Mouse (Mus musculus): Measurements from ENCODE around the gene Podn.
"Not testable (repeated sequence)": the region's sequence is repeated elsewhere in the genome, so short reads cannot be mapped to it uniquely, and the experiment has no call there.

The Podn gene

DNA sequence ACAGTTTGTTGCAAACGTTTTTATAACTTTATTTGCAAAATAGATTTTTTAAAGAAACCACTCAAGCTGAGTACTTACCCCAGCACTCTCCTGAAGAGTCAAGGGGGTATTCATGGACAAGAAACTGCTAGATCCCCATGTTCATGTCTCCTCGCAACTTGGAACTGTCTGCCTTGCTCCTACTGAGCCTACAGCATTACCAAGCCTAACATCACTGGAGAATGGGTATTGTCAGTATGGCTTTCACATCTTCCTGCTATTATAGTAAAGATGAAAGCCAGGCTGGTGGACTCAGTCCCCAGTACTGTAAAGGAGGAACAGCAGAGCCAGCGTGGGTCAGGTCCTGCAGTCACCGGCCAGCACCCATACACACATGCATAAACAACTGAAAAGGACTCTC is at the start of gene Podn:
Gene Podn (minus strand): TSS at position 101 of the 400 bp plus-strand sequence.
- no peak for DNase-seq (ENCODE audit: extremely low read depth, low read depth)

DNA sequence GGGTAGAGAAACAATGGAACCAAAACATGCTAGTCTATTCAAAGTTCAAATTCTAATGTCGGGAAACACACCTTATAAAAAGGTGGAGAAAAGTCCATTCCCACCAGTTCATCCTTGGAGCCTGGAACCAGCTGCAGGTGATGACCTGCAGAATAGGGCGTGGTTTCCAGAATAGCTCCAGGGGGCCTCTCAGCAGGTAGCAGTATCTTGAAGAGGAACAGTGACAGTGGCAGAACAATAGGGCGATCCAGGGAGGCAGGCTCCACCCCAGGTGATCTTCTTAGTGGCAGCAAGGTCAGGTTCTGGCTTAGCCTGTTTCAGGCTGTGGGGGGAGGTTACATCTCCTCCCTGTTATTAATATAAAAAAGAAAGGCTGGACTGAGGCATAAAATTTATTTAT is 49.3 kb upstream of the Podn start:
- not testable (repeated sequence) for DNase-seq (ENCODE audit: extremely low read depth, low read depth)

DNA sequence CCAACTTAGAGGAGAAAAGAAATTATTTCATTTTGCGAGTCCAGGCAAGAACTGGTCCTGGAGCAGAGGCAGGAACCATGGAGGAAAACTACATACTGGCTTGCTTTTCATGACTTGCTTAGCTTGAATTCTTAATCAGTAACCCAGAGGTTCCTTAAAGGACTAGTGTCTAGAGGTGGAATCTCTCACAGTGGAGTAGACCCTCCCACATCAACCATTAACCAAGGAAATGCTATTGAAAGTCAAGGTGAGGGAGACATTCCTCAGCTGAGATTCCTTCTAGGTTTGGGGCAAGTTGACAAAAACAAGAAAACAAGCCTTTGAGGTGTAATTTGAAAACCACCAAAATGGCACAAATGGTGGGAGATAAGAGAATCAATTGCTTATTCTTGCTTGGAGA is 48.6 kb upstream of the Podn start, which contains the start of gene Scp2:
Gene Scp2 (minus strand): TSS at position 119 of the 400 bp plus-strand sequence.
- no peak for DNase-seq (ENCODE audit: extremely low read depth, low read depth)

DNA sequence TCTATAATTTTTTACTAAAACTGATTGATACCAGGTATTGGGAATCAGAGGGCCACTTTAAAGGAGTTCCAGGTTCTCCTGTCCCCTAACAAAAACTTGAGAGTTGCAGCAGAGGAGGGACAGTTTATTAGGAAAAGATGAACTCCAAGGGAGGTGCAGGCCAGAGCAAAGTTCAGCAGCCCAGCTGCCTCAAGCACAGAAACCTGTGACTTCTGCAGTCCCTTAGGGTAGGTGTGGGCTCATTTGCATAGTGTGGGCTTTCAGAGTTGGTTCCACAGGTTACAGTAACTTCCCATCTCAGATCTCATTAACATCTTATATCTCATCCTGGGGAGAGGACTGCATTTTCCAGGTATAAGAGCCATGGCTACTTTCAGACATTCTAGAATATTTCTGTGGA is 47.5 kb upstream of the Podn start:
- DNase-seq (ENCODE audit: extremely low read depth, low read depth), result no peak

DNA sequence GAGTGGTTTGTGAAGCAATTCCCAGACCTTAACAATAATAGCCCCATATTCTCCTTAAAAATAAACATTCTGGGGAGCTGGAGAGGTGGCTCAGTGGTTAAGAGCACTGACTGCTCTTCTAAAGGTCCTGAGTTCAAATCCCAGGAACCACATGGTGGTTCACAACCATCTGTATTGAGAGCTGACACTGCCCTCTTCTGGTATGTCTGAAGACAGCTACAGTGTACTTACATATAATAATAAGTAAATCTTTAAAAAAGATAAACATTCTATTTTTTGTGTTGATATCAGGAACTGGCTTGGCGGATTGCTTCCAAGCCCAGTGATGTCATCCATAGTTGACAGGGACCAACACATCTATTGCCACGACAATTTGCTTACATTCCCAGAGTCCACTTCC is 46.9 kb upstream of the Podn start:
- DNase-seq (ENCODE audit: extremely low read depth, low read depth), result not testable (repeated sequence)

DNA sequence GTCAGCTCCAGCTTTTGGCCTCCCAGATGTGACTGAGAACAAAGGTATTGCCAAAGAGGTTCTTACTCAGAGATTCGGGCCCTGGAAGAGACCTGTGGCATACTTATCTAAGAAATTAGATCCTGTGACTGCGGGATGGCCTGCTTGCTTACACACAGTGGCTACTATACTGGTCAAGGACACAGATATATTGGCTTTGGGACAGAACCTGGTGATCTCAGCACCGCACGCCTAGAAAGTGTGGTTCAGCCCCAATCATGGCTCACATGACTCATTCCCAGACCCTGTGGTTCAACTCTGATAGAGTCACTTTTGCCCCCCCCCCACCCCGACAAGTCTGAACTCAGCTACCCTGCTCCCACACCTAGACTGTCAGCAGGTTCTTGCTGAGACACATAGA is 40.7 kb upstream of the Podn start:
- no peak for DNase-seq (ENCODE audit: extremely low read depth, low read depth)

DNA sequence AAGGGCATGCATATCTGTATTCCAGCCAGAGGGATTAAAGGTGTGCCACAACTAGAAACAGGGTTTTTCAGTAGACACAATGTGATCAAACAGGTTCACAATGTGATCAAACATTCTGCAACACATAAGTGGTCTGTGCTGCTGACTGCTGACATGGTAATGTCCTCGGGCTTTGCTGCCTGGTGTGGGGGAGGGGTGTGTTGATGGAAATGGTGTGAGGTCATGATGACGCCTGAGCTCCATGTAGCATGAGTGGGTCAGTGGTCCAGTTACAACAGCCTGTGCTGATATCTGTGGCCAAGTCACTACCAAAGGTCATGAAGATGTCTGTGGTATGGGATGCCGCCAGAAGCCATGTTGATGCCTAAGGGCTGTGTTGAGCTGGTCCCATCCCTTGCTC is 34.2 kb upstream of the Podn start:
- no peak for DNase-seq (ENCODE audit: extremely low read depth, low read depth)

DNA sequence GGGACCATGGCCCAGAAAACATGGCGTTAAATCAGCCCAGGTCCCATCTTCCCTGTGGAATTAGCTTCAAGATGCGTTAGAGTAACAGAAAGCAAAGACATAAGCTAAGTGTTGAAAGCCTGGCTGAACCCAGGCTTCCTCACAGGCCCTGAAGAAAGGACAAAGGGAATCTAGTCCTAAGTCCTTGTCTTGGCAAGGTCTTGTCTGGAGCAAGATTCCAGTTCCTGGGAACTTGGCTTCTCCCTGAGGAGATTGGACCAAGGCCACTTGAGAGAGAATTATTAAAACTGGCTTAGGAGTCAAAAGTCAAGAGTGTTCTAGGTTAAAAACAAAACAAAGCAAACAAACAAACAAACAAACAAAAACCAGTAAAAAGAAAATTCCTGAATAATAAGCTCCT is 32.1 kb upstream of the Podn start:
- DNase-seq (ENCODE audit: extremely low read depth, low read depth), result no peak

DNA sequence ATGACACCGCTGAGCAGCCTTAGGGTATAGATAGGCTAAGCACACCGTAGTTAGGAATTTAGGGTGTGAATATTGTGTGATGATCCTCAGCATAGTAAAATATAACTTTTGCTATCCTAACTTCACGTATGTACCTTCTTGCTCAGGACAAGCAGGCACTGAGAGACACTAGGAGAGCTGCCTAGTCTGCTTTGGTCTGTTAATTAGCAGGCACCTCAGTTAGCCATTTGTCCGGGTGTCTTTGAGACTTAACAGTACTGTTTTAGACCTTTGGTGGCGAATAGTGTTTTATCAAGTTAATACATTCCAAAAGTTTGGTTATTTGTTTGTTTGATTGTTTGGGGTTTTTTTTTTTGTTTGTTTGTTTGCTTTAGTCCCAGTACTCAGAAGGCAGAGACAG is 31.3 kb upstream of the Podn start:
- DNase-seq (ENCODE audit: extremely low read depth, low read depth), result no peak

DNA sequence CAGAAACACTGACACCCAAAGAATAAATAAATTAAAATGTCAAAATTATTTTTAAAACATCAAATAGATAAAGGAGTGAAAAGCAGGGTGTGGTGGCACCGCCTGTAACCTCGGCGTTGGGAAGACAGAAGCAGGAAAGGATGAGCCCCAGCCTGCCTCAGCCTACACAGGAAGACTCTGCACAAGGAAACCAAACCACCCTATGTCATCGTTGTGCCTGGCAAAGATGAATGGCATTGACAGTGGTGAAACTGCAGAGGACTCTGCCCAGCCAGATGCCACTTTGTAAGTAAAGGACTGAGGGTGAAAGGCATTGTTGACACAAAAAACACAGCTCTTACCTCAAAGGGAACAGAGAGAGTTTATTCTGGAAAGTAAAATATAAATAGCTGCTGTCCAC is 30.0 kb upstream of the Podn start:
- no peak for DNase-seq (ENCODE audit: extremely low read depth, low read depth)

DNA sequence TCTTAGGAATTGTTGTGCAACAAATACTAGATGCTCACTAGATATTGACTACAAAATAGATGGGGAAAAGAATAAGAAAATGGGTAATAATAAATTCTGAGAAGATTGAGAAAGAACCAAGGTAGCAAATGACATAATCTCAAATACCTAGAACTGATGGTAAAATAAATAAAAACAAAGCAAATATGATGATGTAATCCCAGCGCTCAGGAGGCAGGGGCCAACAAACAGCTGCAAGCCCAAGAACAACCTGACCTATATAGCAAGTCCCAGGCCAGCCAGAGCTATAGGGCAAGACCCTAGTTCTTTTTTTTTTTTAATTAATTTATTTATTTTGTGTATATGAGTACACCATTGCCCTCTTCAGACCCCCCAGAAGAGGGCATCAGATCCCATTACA is 27.9 kb upstream of the Podn start:
- DNase-seq (ENCODE audit: extremely low read depth, low read depth), result no peak

DNA sequence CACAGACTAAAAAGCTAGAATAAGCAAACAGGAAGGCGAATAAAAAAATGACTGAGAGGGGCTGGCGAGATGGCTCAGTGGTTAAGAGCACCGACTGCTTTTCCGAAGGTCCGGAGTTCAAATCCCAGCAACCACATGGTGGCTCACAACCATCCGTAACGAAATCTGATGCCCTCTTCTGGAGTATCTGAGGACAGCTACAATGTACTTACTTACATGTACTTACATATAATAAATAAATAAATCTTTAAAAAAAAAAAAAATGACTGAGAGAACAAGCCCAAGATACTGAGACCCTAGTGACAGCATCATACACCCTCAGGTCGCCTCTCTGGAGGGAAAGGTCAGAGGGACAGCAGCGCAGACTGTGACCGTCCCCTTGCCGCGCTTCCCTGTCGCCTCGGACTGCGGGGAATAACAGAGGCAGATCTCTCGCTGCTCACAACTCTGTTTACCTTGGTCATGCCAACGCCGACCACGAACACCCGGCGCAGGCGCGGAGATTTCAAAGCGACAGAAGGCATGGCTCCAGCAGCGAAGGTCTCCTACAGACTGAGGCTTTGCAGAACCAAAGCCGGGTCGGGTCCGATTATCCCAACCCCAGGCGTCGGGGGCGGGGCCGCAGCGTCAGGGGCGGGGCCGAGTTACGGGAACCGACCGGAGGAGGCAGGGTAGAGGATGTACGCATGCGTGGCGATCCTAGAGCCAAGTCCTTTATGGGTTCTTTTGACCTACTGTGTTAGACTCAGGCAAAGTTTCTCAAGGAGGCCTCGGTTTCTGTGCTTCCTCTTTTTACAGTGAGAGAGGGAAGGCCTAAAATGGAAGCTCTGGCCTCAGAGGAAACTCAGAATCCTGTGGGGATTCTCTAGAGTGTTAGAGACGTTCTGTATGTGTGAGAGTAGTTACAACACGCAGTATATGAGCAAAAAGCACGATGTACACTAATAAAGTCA is 22.0 kb upstream of the Podn start:
- DNase-seq (ENCODE audit: extremely low read depth, low read depth), result peak; percentile 95

DNA sequence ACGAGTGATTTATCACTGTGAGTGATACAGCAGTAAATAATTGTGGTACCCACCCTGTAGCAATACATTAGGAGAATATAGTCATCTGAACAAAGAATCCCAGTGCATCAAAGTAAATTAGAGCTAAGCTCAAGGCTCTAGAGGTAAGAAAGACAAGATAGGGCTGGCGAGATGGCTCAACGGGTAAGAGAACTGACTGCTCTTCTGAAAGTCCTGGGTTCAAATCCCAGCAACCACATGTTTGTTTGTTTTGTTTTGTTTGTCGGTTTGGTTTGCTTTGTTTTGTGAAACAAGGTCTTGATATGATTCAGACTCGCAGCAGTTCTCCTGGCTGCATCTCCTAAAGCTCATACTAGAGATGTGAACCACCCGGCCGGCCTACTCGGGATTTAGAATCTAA is 21.2 kb upstream of the Podn start:
- DNase-seq (ENCODE audit: extremely low read depth, low read depth), result no peak

DNA sequence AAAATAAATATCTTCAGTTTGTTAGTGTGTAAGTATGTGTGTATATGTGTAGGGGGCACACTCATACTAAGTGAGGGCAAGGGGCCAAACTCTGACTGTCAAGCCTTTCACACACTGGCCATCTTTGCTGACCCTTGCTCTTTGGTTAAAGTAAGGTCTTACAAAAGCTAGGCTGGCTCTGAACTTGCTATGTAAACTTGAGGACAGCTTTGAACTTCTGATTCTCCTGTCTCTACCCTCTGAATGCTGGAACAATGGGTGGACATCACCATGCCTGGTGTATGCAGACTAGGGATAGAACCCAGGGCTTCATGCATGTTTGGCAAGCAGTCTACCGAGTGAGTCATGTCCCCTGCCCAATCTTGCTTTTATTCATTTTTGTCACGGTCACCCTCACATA is 20.2 kb upstream of the Podn start:
- no peak for DNase-seq (ENCODE audit: extremely low read depth, low read depth)

DNA sequence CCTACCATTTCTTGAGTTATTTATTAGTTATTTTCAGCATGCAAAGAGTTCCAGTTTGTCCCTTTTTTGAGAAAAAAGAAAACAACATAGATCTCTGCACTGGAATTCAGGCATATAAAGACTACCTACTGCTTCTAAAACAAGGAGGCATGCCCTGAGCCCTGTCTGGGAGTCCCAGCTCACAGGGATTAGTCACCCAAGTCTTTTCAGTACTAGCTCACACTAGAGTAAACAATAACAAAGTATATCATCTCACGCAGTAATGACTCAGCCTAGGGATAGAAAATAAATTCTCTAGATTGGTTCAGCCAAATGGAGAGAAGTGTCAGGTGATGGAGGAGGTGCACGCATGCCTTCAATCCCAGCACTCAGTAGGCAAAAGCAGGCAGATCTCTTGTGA is 14.5 kb upstream of the Podn start:
- no peak for DNase-seq (ENCODE audit: extremely low read depth, low read depth)

DNA sequence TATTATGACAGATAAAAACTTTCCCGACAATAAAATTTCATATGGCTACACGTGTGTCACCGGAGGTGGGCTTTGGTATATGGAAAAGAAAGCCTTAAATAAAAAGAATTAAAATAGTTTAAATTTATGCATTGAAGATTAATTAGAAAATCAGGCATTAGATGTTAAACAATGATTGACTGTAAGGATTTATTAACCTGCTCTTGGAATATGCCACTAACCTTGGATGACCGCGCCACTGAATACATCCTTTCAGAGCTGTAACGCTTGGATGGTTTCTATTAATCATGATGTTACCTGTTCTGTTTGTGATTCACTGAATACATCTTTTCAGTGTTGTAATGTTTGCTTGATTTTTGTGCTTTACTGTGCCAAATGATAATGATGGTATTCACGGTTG is 13.5 kb upstream of the Podn start:
- no peak for DNase-seq (ENCODE audit: extremely low read depth, low read depth)

DNA sequence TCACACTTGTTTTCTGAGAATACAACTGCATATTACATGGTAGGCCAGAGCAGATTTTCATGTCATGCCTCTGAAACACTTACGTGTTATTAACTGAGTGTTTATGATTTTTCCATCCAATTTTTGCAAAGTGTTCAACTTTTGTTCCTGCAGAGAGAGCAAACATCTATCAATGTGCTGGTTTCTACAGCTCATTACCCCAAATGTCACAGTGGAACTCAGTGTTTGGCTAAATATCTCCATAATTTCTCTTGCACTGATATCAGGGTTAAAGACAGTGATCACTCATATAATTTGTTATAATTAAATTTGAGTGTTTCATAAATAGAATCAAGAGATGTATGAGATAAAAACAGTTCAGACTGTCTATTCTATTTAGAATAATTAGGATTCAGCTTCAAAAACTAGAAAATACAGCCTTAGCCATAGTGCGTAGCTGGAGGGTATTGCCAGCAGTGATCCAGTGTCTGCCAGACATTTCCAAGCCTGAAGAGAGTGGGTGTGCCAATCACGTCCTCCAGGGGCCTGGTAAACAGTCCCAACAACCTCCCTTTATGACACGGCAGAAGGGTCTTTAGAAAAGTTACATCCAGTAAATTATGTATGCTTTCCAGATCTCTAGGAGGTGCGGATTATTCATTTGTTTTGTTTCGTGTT is 3.4 kb downstream of the Podn start:
- no peak for DNase-seq (ENCODE audit: extremely low read depth, low read depth)

DNA sequence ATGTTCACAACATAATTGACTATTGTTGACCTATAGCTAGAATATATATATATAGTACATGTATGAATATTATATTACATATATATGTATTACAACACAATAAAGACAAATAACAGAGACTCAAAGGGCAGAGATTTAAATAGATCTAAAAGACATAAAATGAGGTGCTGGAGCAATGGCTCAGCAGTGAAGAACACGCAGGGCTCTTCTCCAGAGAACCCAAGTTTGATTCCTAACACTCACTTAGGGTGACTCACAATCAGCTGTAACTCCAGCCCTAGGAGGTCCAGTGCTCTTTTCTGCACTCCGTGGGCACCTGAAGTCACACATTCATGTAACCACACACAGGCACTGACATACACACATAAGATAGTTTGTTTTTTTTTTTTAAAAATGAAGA is 12.3 kb downstream of the Podn start:
- DNase-seq (ENCODE audit: extremely low read depth, low read depth), result no peak

DNA sequence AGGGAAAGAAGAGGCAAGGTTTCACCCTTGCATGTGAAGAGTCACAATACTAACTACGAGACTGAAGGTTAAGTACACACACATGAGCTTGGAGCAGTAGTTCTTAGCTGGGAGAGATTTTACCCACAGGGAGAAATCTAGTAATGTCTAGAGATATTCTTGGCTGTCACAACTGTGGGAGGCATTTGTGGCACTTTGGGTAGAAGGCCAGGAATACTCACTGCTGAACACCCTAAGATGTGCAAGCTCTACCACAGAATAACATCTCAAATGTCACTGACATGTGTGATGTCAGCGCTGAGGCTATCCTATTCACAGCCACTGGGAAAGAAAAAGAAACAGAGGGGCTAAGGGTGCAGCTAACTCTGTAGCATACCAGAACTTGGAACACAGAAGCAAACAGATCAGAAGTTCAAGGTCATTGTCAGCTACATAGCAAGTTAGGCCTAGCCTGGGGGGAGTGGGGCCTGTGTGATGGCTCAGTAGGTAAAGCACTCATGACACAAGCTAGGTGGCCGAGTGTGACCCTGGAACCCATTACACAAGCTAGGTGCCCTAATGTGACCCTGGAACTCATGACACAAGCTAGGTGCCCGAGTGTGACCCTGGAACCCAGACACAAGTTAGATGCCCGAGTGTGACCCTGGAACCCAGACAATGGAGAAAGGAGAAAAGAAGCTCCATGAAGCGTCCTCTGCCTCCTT is 13.1 kb downstream of the Podn start:
- DNase-seq (ENCODE audit: extremely low read depth, low read depth), result no peak

DNA sequence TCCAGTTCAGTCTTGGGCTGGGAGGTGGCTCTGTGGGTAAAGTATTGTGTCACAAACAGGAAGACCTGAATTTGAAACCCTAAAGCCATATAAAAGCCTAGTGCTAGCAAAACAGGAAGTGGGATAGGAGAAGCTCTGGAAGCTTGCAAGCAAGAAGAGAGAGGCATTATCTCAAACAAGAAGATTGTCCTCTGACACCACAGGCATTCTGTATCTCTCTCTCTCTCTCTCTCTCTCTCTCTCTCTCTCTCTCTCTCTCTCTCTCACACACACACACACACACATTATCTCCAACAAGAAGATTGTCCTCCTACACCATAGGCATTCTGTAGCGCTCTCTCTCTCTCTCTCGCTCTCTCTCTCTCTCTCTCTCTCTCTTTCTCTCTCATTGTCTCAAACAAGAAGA is 13.8 kb downstream of the Podn start:
- peak; percentile 85 for DNase-seq (ENCODE audit: extremely low read depth, low read depth)

DNA sequence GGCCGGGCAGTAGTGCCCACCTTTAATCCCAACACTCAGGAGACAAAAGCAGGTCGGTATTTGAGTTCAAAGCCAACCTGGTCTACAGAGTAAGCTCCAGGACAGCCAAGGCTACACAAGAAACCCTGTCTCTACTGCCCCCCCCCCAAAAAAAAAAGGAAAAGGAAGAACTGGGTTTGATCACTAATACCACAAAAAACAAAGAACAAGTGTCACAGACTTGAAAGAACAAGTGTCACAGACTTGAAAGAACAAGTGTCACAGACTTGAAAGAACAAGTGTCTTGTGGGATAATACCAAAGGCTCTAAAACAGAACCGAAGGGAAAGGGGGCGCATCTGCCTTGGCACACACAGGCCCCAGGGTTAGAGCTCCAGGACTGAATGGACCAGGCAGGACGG is 15.4 kb downstream of the Podn start:
- no peak for DNase-seq (ENCODE audit: extremely low read depth, low read depth)

DNA sequence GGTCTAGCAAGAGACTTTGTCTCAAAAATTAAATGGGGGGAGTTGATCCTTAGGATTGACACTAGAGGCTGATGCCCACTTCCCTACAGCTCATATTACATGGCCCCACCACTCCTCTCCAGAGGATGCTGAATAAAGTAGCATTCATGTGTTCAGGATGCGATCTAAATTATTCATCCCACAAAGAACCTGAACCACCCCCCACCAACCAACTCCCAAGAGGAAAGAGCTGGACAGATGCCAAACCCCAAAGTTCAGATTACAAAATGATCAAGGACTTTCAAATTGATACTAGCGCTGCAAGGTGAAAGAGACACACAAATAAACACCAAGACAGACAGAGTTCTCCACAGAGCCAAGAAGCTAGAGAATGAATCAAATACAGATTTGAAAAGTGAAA is 16.5 kb downstream of the Podn start:
- no peak for DNase-seq (ENCODE audit: extremely low read depth, low read depth)
